Mouse (Mus musculus) C2C12 (cell line): Measurements from ENCODE around the gene Rbm7. TPM values are rescaled to one million over a fixed set of nuclear protein-coding genes. Genes with fewer than 3 reads are reported as not detected.
A peak's percentile ranks its signal among the peaks of the same experiment; 100 is the strongest.
"Not testable (repeated sequence)": the region's sequence is repeated elsewhere in the genome, so short reads cannot be mapped to it uniquely, and the experiment has no call there.

Source experiments
- H3K27me3 ChIP-seq: one replicate; pipeline ENCODE4 v1.6.1; 2011; ENCODE audit not compliant: control insufficient read depth, insufficient read depth, insufficient read length
- H3K36me3 ChIP-seq: one replicate; pipeline ENCODE4 v1.6.1; 2011; ENCODE audit not compliant: control insufficient read depth, insufficient read depth
- H3K4me3 ChIP-seq: one replicate; pipeline ENCODE4 v1.5.1; 2011; ENCODE audit warnings: mild to moderate bottlenecking, control low read depth; ENCODE audit not compliant: poor library complexity, insufficient read depth, severe bottlenecking
- H3K79me2 ChIP-seq: one replicate; pipeline ENCODE4 v1.6.1; 2011; ENCODE audit not compliant: control insufficient read depth, insufficient read depth
- H3K79me3 ChIP-seq: one replicate; pipeline ENCODE4 v1.6.1; 2011; ENCODE audit warnings: low read depth, control low read depth
- H3ac ChIP-seq: one replicate; pipeline ENCODE3; 2011; ENCODE audit warnings: low read depth; ENCODE audit not compliant: control insufficient read depth, insufficient read length
- CEBPB ChIP-seq: IDR thresholded peaks from one replicate; pipeline ENCODE4 v1.6.1; 2011; ENCODE audit warnings: low read depth, mild to moderate bottlenecking, control low read depth, moderate library complexity
- CTCF ChIP-seq: IDR thresholded peaks from one replicate; pipeline ENCODE4 v1.5.1; 2011; ENCODE audit not compliant: control insufficient read depth, insufficient read depth, insufficient read length
- FOSL1 ChIP-seq: IDR thresholded peaks from one replicate; pipeline ENCODE4 v1.8.0; 2011; ENCODE audit warnings: mild to moderate bottlenecking, low read length; ENCODE audit not compliant: poor library complexity, insufficient read depth, severe bottlenecking
- MAX ChIP-seq: IDR thresholded peaks from one replicate; pipeline ENCODE4 v1.6.1; 2011; ENCODE audit warnings: mild to moderate bottlenecking, control low read depth
- MYOD1 ChIP-seq: IDR thresholded peaks from one replicate; pipeline ENCODE4 v1.6.1; 2011; ENCODE audit warnings: low read depth; ENCODE audit not compliant: control insufficient read depth, insufficient read length
- MYOG ChIP-seq: IDR thresholded peaks from one replicate; pipeline ENCODE4 v1.6.1; 2011; ENCODE audit not compliant: control insufficient read depth, insufficient read length; ENCODE audit errors: extremely low read depth
- USF1 ChIP-seq: IDR thresholded peaks from one replicate; pipeline ENCODE4 v1.6.1; 2011; ENCODE audit warnings: low read depth, mild to moderate bottlenecking, control low read depth, moderate library complexity
- long read RNA-seq, 2 experiments: library from polyadenylated mRNA; unstranded; transcript quantifications; one replicate each; pipeline ENCODE4 v2.0.0; 2019 to 2020
- polyA plus RNA-seq: library from polyadenylated mRNA; unstranded; fragments of >200 nt; fragmentation: generic; extraction: Trizol; gene quantifications from one replicate; pipeline ENCODE4 v1.2.1, GENCODE M21; 2012; ENCODE audit warnings: missing spikeins

Rbm7 gene
- polyA plus RNA-seq = 21.0 TPM
- long read RNA-seq, experiment 1, transcript Rbm7-201 (5 exons, 1,773 nt) = major isoform, 64 of 100 reads
- long read RNA-seq, experiment 1, transcript Rbm7-204 (6 exons, 1,867 nt) = minor isoform, 11 of 100 reads
- long read RNA-seq, experiment 1, partial matches to known transcripts = 7 of 100 reads
- long read RNA-seq, experiment 1, other reads (novel, unspliced or antisense) = 16 of 100 reads
- long read RNA-seq, experiment 2, transcript Rbm7-204 (6 exons, 1,867 nt) = minor isoform, 46 of 395 reads
- long read RNA-seq, experiment 2, transcript Rbm7-201 (5 exons, 1,773 nt) = major isoform, 292 of 395 reads
- long read RNA-seq, experiment 2, partial matches to known transcripts = 0 of 395 reads
- long read RNA-seq, experiment 2, other reads (novel, unspliced or antisense) = 57 of 395 reads

DNA sequence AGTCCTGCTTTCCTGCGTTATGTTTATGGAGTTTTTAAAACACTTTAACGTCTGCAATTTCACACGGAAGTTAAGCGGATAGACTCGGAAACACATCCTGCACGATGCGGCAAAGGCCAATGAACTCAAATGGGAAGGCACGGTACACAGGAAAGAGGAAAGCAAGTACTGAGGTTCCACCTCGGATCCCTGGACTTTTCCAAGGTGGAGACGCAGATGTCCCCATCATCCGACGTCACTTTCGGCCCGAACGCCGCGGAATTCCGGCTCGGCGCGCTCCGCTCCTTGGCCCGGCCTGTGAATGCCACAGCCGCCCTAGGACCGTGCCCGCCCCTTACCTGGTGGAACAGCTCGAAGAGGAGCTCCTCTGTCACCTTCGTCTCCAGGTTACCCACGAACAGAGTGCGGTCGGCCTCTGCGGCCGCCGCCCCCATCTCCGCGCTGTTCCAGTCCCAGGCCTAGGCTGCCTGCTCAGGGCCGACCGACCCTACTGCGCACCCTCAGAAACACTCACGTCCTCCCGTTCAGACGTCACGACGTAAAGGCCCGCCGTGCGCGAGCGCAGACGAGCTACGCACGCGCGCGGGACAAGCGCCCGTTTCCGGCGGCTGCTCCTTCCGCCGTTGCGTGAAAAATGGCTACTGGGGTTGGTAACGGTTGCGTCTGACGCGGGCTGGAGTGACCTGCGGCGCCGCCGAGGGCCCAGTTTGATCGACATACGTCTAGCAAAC lies at the start of gene Rbm7, which contains the start of gene Gm5617:
Gene Rbm7, minus strand, starts transcription at position 483 of the 731 bp plus-strand sequence.
Gene Gm5617, plus strand, starts transcription at position 626 of the 731 bp plus-strand sequence.
- peaks cover 37% of the 10 kb centered on the region for H3K79me2 ChIP-seq
- peak within 1 kb of the TSS; percentile 53 for H3K4me3 ChIP-seq
- peaks cover 30% of the 10 kb centered on the region for H3K79me3 ChIP-seq
- peak; percentile 33 for TF ChIP-seq MAX
- TF ChIP-seq FOSL1 = no peak
- H3K27me3 ChIP-seq = no peaks in the 10 kb centered on the region
- H3K36me3 ChIP-seq = peaks cover 38% of the 10 kb centered on the region
- peak within 1 kb of the TSS; percentile 90 for H3ac ChIP-seq

DNA sequence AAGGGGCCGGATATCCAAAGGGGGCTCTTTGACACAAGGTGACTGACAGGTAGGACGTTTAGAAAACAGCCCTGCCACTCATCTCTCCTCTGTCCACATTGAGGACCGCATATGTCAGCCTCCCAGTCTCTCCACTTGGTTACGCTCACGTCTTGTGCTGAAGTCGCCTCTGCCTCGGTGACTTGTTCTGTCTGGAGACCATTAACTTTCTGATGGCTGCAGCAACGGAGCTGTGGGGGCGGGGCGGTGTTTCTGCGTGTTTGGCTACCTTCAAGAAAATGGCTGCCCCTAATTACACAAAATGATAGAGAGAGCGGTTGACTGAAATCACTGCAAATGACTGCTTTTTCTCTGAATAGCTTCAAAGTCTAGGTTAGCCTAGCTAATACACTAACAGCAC lies 43.6 kb upstream of the Rbm7 start:
- H3K36me3 ChIP-seq = no peaks in the 10 kb centered on the region
- TF ChIP-seq MYOG = no peak
- TF ChIP-seq MAX = no peak
- TF ChIP-seq CEBPB = no peak
- no peak for TF ChIP-seq MYOD1
- TF ChIP-seq USF1 = no peak
- TF ChIP-seq CTCF = no peak
- TF ChIP-seq FOSL1 = no peak
- no peak overlapping the region for H3K4me3 ChIP-seq

DNA sequence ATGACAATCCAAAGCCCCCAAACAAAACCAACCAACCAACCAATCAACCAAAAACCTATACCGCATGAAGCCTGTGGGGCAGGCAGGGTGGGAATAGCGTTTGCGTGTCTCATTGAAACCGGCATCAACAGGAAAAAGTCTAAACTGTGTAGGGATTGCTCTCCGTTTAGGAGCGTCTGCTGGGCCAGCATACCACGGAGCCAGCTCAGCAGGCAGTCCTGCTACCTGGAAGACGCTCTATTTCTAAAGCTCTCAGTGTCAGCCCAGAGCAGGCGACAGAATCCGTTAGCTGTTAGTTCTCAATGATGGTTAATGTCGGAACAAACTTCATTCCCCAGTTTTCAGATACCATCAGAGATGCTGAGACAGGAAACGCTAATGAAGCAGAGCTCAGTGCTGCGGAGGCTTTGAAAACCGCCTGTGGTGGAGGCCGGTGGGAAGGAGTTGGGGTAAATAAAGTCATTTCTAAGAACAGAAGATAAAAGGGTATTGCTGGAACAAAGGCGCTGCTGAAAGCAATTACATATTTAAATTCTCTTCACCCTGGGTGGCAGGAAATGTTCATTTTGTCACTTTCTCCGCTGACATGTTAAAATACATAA lies 43.0 kb upstream of the Rbm7 start:
- Histone ChIP-seq H3K79me3 (no peaks in the 10 kb centered on the region), H3K4me3 (no peak overlapping the region), H3K79me2 (no peaks in the 10 kb centered on the region), H3ac (no peak overlapping the region), H3K36me3 (no peaks in the 10 kb centered on the region), H3K27me3 (no peaks in the 10 kb centered on the region)
- TF ChIP-seq CTCF (no peak), FOSL1 (no peak), MYOD1 (no peak), CEBPB (no peak), USF1 (no peak), MYOG (no peak), MAX (no peak)

More for the DNA sequence above, 43.6 kb upstream of the Rbm7 start:
- H3K79me2 ChIP-seq = no peaks in the 10 kb centered on the region
- no peak overlapping the region for H3ac ChIP-seq
- no peaks in the 10 kb centered on the region for H3K27me3 ChIP-seq
- H3K79me3 ChIP-seq = no peaks in the 10 kb centered on the region

DNA sequence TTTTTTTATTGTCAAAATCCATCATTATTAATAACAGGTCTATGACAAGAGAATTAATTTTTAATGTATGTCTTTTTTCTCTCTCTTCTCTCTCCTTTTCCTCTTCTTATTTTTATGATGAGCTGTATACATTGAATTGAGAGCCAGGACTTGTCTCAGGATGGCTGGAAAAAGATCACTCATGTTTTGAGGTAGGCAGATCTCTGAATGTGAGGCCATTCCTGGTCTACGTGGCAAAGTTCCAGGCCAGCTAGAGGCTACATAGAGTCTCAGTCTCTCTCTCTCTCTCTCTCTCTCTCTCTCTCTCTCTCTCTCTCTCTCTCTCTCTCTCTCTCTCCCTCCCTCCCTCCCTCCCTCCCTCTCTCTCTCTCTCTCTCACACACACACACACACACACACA lies 42.5 kb upstream of the Rbm7 start:
- not testable (repeated sequence) for H3ac ChIP-seq, H3K27me3 ChIP-seq

DNA sequence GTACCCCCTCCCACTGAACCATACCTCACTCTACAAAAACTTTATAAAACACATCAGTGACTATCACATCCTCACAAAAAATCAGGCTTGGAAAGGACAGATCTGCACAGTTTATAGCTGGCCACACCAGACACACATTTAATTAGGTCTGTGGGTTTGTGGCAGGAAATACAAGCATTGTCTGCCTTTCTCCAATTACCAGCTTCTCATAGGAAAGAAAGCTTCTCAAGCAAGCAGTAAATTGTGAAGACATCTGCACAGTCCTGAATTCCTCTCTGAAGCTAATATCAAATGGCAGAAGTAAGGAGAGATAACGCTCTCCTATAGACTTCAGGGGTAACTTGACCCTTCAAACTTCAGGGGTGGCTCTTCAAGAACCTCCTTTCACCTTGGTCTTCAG lies 41.3 kb upstream of the Rbm7 start:
- Histone ChIP-seq H3K36me3 (no peaks in the 10 kb centered on the region), H3K4me3 (no peak overlapping the region), H3K79me2 (no peaks in the 10 kb centered on the region), H3ac (no peak overlapping the region), H3K27me3 (no peaks in the 10 kb centered on the region), H3K79me3 (no peaks in the 10 kb centered on the region)
- TF ChIP-seq MAX (no peak), CEBPB (no peak), MYOG (no peak), MYOD1 (no peak), USF1 (no peak), FOSL1 (no peak), CTCF (no peak)

More for the DNA sequence above, 42.5 kb upstream of the Rbm7 start:
- H3K79me2 ChIP-seq, H3K4me3 ChIP-seq, H3K36me3 ChIP-seq, H3K79me3 ChIP-seq: not testable (repeated sequence)

DNA sequence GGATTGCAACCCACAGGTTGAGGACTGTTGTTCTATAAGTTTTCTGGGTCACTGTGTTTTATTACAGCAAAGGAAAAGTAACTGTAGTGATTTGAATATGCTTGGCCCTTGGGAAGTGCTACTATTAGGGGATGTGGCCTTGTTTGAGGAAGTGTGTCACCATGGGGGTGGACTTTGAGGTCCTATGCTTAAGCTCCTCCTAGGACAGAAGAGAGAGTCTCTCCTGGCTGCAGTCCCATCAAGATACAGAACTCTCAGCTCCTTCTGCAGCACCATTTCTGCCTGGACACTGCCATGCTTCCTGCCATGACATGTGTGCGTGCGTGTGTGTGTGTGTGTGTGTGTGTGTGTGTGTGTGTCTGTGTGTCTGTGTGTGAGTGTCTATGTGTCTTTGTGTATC lies 37.6 kb upstream of the Rbm7 start:
- Histone ChIP-seq H3K79me2 (no peaks in the 10 kb centered on the region), H3K36me3 (no peaks in the 10 kb centered on the region), H3K4me3 (no peak overlapping the region), H3K27me3 (no peaks in the 10 kb centered on the region), H3ac (no peak overlapping the region), H3K79me3 (no peaks in the 10 kb centered on the region)
- no peak for TF ChIP-seq CTCF
- TF ChIP-seq MAX = no peak
- no peak for TF ChIP-seq MYOD1
- no peak for TF ChIP-seq FOSL1
- TF ChIP-seq CEBPB = no peak
- TF ChIP-seq MYOG = no peak
- no peak for TF ChIP-seq USF1
